ENCODE assay signal across 9 mouse cellular contexts in genomic region chr10:24959043-24959916, GRCm38 (mm10). TPM values are rescaled to one million over a fixed set of nuclear protein-coding genes. Genes with fewer than 3 reads are reported as not detected.
DNase-seq lines count a peak whose midpoint lies in the region; ATAC-seq lines count a peak whose summit lies in the region.
"Had no signal": no experiment of that assay in that cellular context is flagged by ENCODE, and none has a peak within 500 bp of the region (broad histone marks: within the 10 kb centered on the region; RNA-seq: fewer than 3 reads in every experiment).

No protein-coding gene starts in this region.

- no peak overlapping the region for H3K27ac ChIP-seq in embryonic facial prominence, embryonic 14.5 days (replicated peaks; ENCODE audit: low read depth, low read length)
- no peak overlapping the region for H3K27ac ChIP-seq in embryonic facial prominence, embryonic 10.5 days (replicated peaks)
- H3K27ac ChIP-seq: midbrain, embryonic 12.5 days had no signal

- H3K4me2 ChIP-seq in embryonic facial prominence, embryonic 14.5 days (ENCODE audit: low read depth, low read length), result peak overlapping the region; percentile 11; the same call in 1 of the 2 replicates
- H3K4me2 ChIP-seq: midbrain, embryonic 12.5 days had no signal

- peak; percentile 52 for DNase-seq in embryonic facial prominence, embryonic 14.5 days (ENCODE audit: low spot score)
- no peak for DNase-seq in embryonic facial prominence, embryonic 10.5 days (ENCODE audit: low spot score)
- DNase-seq in adrenal gland, postnatal 36 days, result peak; percentile 60 to 70
- peak; percentile 6 for DNase-seq in kidney, adult 18-20 months
- DNase-seq in lung, postnatal 4 days, result peak; percentile 29 to 45
- no peak for DNase-seq in thymus, postnatal 14 days
- no peak for DNase-seq in thymus, postnatal 36 days
- no peak for DNase-seq in thymus, postnatal 25 days

- H3K9ac ChIP-seq in embryonic facial prominence, embryonic 14.5 days (ENCODE audit: low read depth, low read length), result no peak overlapping the region
- H3K9ac ChIP-seq: midbrain, embryonic 12.5 days had no signal

- WGBS in embryonic facial prominence, embryonic 14.5 days, result 53% methylated on average over 15 of the region's 15 CpGs
- 48% methylated on average over 15 of the region's 15 CpGs for WGBS in embryonic facial prominence, embryonic 10.5 days

- peak; percentile 79; the same call in 1 of the 2 replicates for ATAC-seq in embryonic facial prominence, embryonic 14.5 days (ENCODE audit: low read depth)

- no peaks in the 10 kb centered on the region for H3K4me1 ChIP-seq in embryonic facial prominence, embryonic 14.5 days (ENCODE audit: control insufficient read depth, insufficient read depth, low read length)
- H3K4me1 ChIP-seq in embryonic facial prominence, embryonic 10.5 days, result peaks cover 12% of the 10 kb centered on the region

- H3K27me3 ChIP-seq in embryonic facial prominence, embryonic 14.5 days (replicated peaks; ENCODE audit: control insufficient read depth, insufficient read depth, low read length), result no peaks in the 10 kb centered on the region
- 0 out of 2 replicates have a peak, but pooled peaks cover 4% of the 10 kb centered on the region for H3K27me3 ChIP-seq in embryonic facial prominence, embryonic 10.5 days (replicated peaks; ENCODE audit: low read depth, poor library complexity, severe bottlenecking)
- H3K27me3 ChIP-seq: midbrain, embryonic 12.5 days had no signal

- H3K36me3 ChIP-seq in embryonic facial prominence, embryonic 14.5 days (ENCODE audit: control insufficient read depth, insufficient read depth, low read length), result no peaks in the 10 kb centered on the region
- no peaks in the 10 kb centered on the region for H3K36me3 ChIP-seq in embryonic facial prominence, embryonic 10.5 days (replicated peaks)
- H3K36me3 ChIP-seq: midbrain, embryonic 12.5 days had no signal

- H3K4me3 ChIP-seq in embryonic facial prominence, embryonic 14.5 days (ENCODE audit: low read depth, low read length), result no peak overlapping the region
- H3K4me3 ChIP-seq in embryonic facial prominence, embryonic 10.5 days, result no peak overlapping the region
- H3K4me3 ChIP-seq: midbrain, embryonic 12.5 days had no signal

- no peaks in the 10 kb centered on the region for H3K9me3 ChIP-seq in embryonic facial prominence, embryonic 14.5 days (ENCODE audit: control insufficient read depth, low read length)
- H3K9me3 ChIP-seq in embryonic facial prominence, embryonic 10.5 days, result no peaks in the 10 kb centered on the region
- H3K9me3 ChIP-seq: midbrain, embryonic 12.5 days had no signal

RNA-seq across cellular contexts. Expression of gene Arg1, which starts 32.0 kb away (rescaled TPM):
- 5.1 and 5.3 TPM in 2 replicates for polyA plus RNA-seq in embryonic facial prominence, embryonic 14.5 days (2014; fragmentation: Nextera tagmentation; extraction: Ambion mirVana)
- polyA plus RNA-seq in embryonic facial prominence, embryonic 10.5 days (2016; fragmentation: Nextera tagmentation; extraction: Ambion mirVana), result 6.9 and 7.4 TPM in 2 replicates
- under 1 TPM in 1 of 2 experiments, not detected in 1; 0.70 TPM for total RNA-seq in adrenal gland, postnatal 36 days (2021)

Comparison
In these comparisons a context has a peak if more than half of its experiments do, and no peak if none do; other contexts are left out.
1. DNase-seq: peak in embryonic facial prominence, embryonic 14.5 days (single experiment), adrenal gland, postnatal 36 days (2 of 2), kidney, adult 18-20 months (single experiment) and lung, postnatal 4 days (2 of 2); none in embryonic facial prominence, embryonic 10.5 days (single experiment), thymus, postnatal 14 days (single experiment), thymus, postnatal 36 days (0 of 2) and thymus, postnatal 25 days (single experiment).